Mouse (Mus musculus) forebrain, postnatal 0 days (tissue): ENCODE measurements at regions not wholly inside any gene's neighbourhood (a gene's known extent, or its start where the extent isn't known, plus 50 kb on each side); places are given as distances from the start of the nearest gene placed in this dataset.
A peak's percentile ranks its signal among the peaks of the same experiment; 100 is the strongest.

Experiments
- ATAC-seq: fragments of 200-750 bp; cut with Nextera tagmentation; 2 replicates; pipeline ENCODE4 v1.8.0; 2017; ENCODE audit warnings: mild to moderate bottlenecking, moderate library complexity
- DNase-seq: peaks from one replicate; pipeline ENCODE4 v3.0.0-alpha.2; 2015
- H3K27ac ChIP-seq: fragments of 300-500 bp; sonication (generic); 2 replicates; pipeline ENCODE4 v1.5.1; 2014; ENCODE audit warnings: low read depth, mild to moderate bottlenecking, antibody characterized with exemption, low read length, moderate library complexity, mixed read lengths
- H3K27me3 ChIP-seq: fragments of 300-500 bp; sonication (generic); 2 replicates; pipeline ENCODE4 v1.6.1; 2014; ENCODE audit warnings: mild to moderate bottlenecking, low read length, mixed read lengths; ENCODE audit not compliant: insufficient read depth
- H3K36me3 ChIP-seq: fragments of 300-500 bp; sonication (generic); 2 replicates; pipeline ENCODE4 v1.6.1; 2014; ENCODE audit warnings: mild to moderate bottlenecking, moderate library complexity; ENCODE audit not compliant: insufficient read depth
- H3K4me1 ChIP-seq: fragments of 300-500 bp; sonication (generic); 2 replicates; pipeline ENCODE4 v1.6.1; 2014; ENCODE audit warnings: antibody characterized with exemption; ENCODE audit not compliant: insufficient read depth
- H3K4me2 ChIP-seq: fragments of 300-500 bp; sonication (generic); 2 replicates; pipeline ENCODE4 v1.6.1; 2014; ENCODE audit warnings: low read depth, mild to moderate bottlenecking, moderate library complexity
- H3K4me3 ChIP-seq: fragments of 300-500 bp; sonication (generic); 2 replicates; pipeline ENCODE4 v1.5.1; 2014; ENCODE audit warnings: low read depth, low read length, mixed read lengths
- H3K9ac ChIP-seq: fragments of 300-500 bp; sonication (generic); 2 replicates; pipeline ENCODE4 v1.6.1; 2014; ENCODE audit warnings: mild to moderate bottlenecking
- H3K9me3 ChIP-seq: fragments of 300-500 bp; sonication (generic); 2 replicates; pipeline ENCODE4 v1.6.1; 2016; ENCODE audit warnings: low read length
- CTCF ChIP-seq: sonication (generic); IDR thresholded peaks from 2 replicates; pipeline ENCODE4 v1.5.1; 2016; ENCODE audit warnings: antibody characterized with exemption, control low read depth, low read depth
- WGBS: fragments of 180-500 bp; shearing (Covaris S2); extraction: QIAGEN DNeasy Blood & Tissue Kit; methylation state at CpG from one replicate; pipeline ENCODE4 v1.1.7; 2014; 5-methylcytosine and 5-hydroxymethylcytosine counted together

- no peaks in the 10 kb centered on the region for H3K27me3 ChIP-seq
- H3K9me3 ChIP-seq = no peaks in the 10 kb centered on the region
- H3K4me3 ChIP-seq = no peak overlapping the region
- H3K27ac ChIP-seq = no peak overlapping the region
- ATAC-seq (no peak), DNase-seq (no peak)
- H3K9ac ChIP-seq = no peak overlapping the region
- TF ChIP-seq CTCF = no peak
- WGBS = 59% methylated on average over 3 of the region's 3 CpGs
- H3K4me2 ChIP-seq = no peak overlapping the region
- no peaks in the 10 kb centered on the region for H3K36me3 ChIP-seq
- no peaks in the 10 kb centered on the region for H3K4me1 ChIP-seq
These were observed 96.8 kb upstream of the Ccser1 start for GRCm38 (mm10) chr6:61083346-61083745.

- Histone ChIP-seq H3K4me3 (no peak overlapping the region), H3K9me3 (no peaks in the 10 kb centered on the region), H3K4me1 (0 out of 2 replicates have a peak, but pooled peaks cover 3% of the 10 kb centered on the region), H3K4me2 (no peak overlapping the region), H3K9ac (no peak overlapping the region), H3K36me3 (no peaks in the 10 kb centered on the region), H3K27ac (no peak overlapping the region), H3K27me3 (no peaks in the 10 kb centered on the region)
- no peak for TF ChIP-seq CTCF
- ATAC-seq = no peak; the same call in 1 of the 2 replicates
- 35% methylated on average over 9 of the region's 9 CpGs for WGBS
- DNase-seq = no peak
These were observed 80.7 kb upstream of the Ccser1 start for GRCm38 (mm10) chr6:61099348-61099981.

GRCm38 (mm10) chr6:61099982-61100365 is 80.2 kb upstream of the Ccser1 start:
- DNase-seq (no peak), ATAC-seq (peak; percentile 71; the same call in 1 of the 2 replicates)
- H3K4me2 ChIP-seq = no peak overlapping the region
- no peak for TF ChIP-seq CTCF
- H3K27ac ChIP-seq = no peak overlapping the region
- H3K9me3 ChIP-seq = no peaks in the 10 kb centered on the region
- no peaks in the 10 kb centered on the region for H3K36me3 ChIP-seq
- 0 out of 2 replicates have a peak, but pooled peaks cover 3% of the 10 kb centered on the region for H3K4me1 ChIP-seq
- H3K4me3 ChIP-seq = no peak overlapping the region
- H3K9ac ChIP-seq = no peak overlapping the region
- 6% methylated on average over 3 of the region's 3 CpGs for WGBS
- H3K27me3 ChIP-seq = no peaks in the 10 kb centered on the region

- 26% methylated on average over 6 of the region's 6 CpGs for WGBS
- H3K27me3 ChIP-seq = no peaks in the 10 kb centered on the region
- no peak for TF ChIP-seq CTCF
- DNase-seq (no peak), ATAC-seq (no peak)
- H3K4me1 ChIP-seq = 0 out of 2 replicates have a peak, but pooled peaks cover 3% of the 10 kb centered on the region
- no peak overlapping the region for H3K4me3 ChIP-seq
- H3K9me3 ChIP-seq = no peaks in the 10 kb centered on the region
- no peaks in the 10 kb centered on the region for H3K36me3 ChIP-seq
- no peak overlapping the region for H3K4me2 ChIP-seq
- no peak overlapping the region for H3K27ac ChIP-seq
- no peak overlapping the region for H3K9ac ChIP-seq
These were observed 78.2 kb upstream of the Ccser1 start for GRCm38 (mm10) chr6:61101972-61102371.

GRCm38 (mm10) chr6:61103459-61104234 is 76.5 kb upstream of the Ccser1 start:
- no peak for TF ChIP-seq CTCF
- DNase-seq = no peak
- no peak overlapping the region for H3K9ac ChIP-seq

GRCm38 (mm10) chr6:61115250-61115649 is 64.9 kb upstream of the Ccser1 start:
- Histone ChIP-seq H3K4me2 (no peak overlapping the region), H3K36me3 (no peaks in the 10 kb centered on the region), H3K9ac (no peak overlapping the region), H3K9me3 (no peaks in the 10 kb centered on the region), H3K27me3 (no peaks in the 10 kb centered on the region), H3K27ac (no peak overlapping the region), H3K4me3 (no peak overlapping the region), H3K4me1 (no peaks in the 10 kb centered on the region)
- ATAC-seq = no peak
- no peak for DNase-seq
- TF ChIP-seq CTCF = no peak
- WGBS = 82% methylated on average over 1 of the region's 1 CpGs

More at GRCm38 (mm10) chr6:61103459-61104234, 76.5 kb upstream of the Ccser1 start:
- H3K9me3 ChIP-seq = no peaks in the 10 kb centered on the region
- no peak overlapping the region for H3K27ac ChIP-seq
- no peak overlapping the region for H3K4me3 ChIP-seq
- no peak for ATAC-seq
- H3K27me3 ChIP-seq = no peaks in the 10 kb centered on the region
- 0 out of 2 replicates have a peak, but pooled peaks cover 3% of the 10 kb centered on the region for H3K4me1 ChIP-seq
- no peak overlapping the region for H3K4me2 ChIP-seq
- H3K36me3 ChIP-seq = no peaks in the 10 kb centered on the region
- 41% methylated on average over 4 of the region's 4 CpGs for WGBS

- ATAC-seq = no peak
- Histone ChIP-seq H3K4me2 (no peak overlapping the region), H3K9ac (no peak overlapping the region), H3K36me3 (no peaks in the 10 kb centered on the region), H3K4me1 (no peaks in the 10 kb centered on the region), H3K4me3 (no peak overlapping the region), H3K27me3 (no peaks in the 10 kb centered on the region), H3K27ac (no peak overlapping the region), H3K9me3 (no peaks in the 10 kb centered on the region)
- WGBS = 64% methylated on average over 2 of the region's 2 CpGs
- no peak for DNase-seq
- no peak for TF ChIP-seq CTCF
These were observed 60.5 kb upstream of the Ccser1 start for GRCm38 (mm10) chr6:61119590-61119989.
